Mouse (Mus musculus): ENCODE results near the gene Prdm12.

DNA sequence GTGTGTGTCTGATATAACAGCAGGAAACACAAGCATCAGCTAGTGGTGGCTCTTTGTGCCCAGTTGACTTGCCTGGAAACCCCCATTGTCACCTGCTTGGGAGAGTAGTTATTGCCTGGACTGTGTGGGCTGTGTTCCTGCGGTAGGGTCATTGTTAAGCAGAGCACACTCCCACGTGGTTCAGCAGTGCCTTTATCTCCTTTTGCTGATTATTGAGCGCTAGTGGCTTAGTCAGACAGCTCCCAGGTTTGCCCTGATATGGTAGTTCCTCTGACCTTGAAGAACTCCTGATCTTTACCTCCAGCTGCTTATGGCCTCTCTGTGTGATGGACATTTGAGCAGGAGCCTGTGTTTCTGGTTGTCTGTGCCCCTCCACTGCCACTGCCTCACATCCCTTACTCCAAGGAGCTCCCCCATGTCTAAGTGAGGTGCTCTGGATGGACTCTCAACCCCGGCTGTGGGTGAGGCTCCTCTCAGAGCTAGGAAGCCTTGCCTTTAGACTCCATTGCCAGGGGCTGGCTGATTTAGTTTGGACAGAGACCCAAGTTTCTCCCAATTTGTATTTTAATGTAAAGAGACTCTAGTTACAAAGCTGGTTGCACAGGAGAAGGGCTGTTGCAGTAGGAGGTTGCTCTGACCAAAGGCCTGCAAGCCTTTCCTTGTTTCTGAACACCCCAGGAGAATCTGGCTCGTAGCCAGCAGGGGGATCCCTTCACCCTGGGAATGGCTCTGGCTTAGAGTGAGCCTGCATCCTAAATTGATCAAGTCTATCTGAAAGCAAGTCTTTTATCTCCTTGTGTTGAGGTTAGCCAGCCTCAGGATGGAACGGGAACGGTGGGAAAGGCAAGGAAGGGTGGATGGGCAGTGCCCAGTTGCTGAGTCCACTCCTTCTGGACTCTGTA, 61.0 kb downstream of the Prdm12 start:
- TF ChIP-seq EP300 (IDR thresholded peaks at IDR 0.05) (no peak), CTCF (IDR thresholded peaks at IDR 0.05) (no peak)

Data from lung, postnatal 0 days (tissue).